Mouse (Mus musculus): Measurements from ENCODE around the gene Ramp1. TPM values are rescaled to one million over a fixed set of nuclear protein-coding genes. Genes with fewer than 3 reads are reported as not detected.

Ramp1 gene
- polyA plus RNA-seq, 1 experiment from 2014 or later, result 0.80 TPM

DNA sequence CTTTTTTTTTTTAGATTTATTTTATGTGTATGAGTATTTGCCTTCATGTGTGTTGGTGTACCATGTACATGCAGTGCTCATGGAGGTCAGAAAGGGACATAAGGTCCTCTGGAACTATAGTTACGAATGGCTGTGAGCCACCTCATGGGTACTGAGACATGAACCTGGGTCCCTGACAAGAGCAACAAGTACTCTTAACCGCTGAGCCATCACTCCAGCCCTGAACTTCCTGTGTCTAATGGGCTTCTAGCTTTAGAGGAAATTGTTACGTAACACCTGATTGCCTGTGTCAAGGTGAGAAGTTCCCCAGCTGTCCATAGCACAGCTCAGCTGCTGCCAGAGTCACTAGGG, 40.7 kb downstream of the Ramp1 start:
- Histone ChIP-seq H3K4me1 (no peaks in the 10 kb centered on the region), H3K4me2 (replicated peaks) (no peak overlapping the region), H3K27me3 (no peaks in the 10 kb centered on the region), H3K9ac (replicated peaks) (no peak overlapping the region), H3K9me3 (no peaks in the 10 kb centered on the region), H3K27ac (replicated peaks) (no peak overlapping the region), H3K4me3 (no peak overlapping the region), H3K36me3 (no peaks in the 10 kb centered on the region)
- 93% methylated on average over 3 of the region's 3 CpGs for WGBS
- no peak for ATAC-seq (ENCODE audit: low FRiP score, low read depth)

DNA sequence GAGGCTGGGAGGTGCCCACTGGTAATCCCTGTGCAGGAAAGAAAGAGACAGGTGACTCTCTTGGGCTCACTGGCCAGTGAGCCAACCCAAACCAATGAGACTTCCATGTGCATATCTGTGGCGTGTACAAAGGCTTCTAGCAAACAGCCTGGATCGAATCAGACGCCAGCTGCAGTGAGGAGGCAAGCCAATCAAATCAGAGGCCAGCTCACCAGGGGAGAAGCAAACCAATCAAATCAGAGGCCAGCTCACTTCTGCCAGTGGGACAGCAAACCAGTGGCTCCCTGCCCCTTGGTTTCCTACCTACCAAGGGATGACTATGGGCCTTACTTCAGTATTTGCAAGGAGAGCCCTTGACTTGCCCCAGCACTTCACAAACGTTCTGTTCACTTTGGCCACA, 46.9 kb downstream of the Ramp1 start:
- no peak overlapping the region for H3K9ac ChIP-seq (replicated peaks)
- no peaks in the 10 kb centered on the region for H3K27me3 ChIP-seq
- no peaks in the 10 kb centered on the region for H3K36me3 ChIP-seq
- no peak overlapping the region for H3K4me3 ChIP-seq
- H3K9me3 ChIP-seq, result no peaks in the 10 kb centered on the region
- WGBS, result 91% methylated on average over 4 of the region's 4 CpGs
- H3K27ac ChIP-seq (replicated peaks), result no peak overlapping the region
- H3K4me2 ChIP-seq (replicated peaks), result no peak overlapping the region
- H3K4me1 ChIP-seq, result no peaks in the 10 kb centered on the region
- ATAC-seq (ENCODE audit: low FRiP score, low read depth), result no peak

DNA sequence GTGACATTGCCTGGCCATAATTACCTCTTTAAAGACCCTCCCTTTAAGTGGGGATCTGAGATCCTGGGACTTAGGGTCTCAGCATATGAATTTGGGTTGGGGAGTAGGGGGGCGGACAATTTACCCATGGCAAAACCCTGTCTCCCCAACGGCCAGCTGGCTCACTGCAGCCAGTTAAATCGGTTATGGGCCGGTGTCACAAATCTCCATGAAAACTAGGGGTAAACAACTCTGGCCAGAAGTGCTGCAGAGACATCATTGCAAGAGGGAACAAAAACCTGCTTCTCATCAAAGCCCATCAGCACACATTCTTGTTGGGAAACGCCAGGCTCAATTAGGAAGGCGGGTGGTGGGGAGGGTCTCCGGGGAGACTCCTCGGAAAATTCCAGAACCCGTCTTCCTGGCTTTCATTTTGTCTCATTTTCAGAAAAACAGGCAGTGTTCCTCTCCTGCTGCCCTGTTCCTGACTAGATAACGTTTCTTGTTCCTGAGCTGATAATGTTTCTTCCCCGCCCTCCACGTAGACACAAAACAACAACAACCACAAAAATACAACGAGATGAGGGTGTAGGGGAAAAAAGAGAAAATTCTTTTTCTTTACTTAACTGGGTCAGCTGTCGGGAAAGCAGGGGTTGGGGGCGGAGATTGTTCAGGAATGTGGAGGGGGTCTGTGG, 47.9 kb downstream of the Ramp1 start:
- no peak for ATAC-seq (ENCODE audit: low FRiP score, low read depth)

DNA sequence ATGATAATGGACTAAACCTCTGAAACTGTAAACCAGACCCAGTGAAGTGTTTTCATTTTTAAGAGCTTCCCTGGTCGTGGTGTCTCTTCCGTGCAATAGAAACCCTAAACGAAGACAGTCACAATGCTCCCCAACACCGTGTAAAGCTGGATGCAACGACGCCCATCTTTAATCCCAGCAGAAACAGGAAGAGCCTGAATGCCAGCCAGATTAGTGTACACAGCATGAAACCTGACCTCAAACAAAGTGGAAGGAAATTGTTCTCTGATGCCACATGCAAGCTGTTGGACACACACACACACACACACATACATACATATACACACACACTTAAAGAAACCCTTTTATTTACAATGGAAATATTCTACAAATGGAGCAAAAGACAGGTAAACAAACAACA, 51.5 kb downstream of the Ramp1 start:
- no peak for ATAC-seq (ENCODE audit: low FRiP score, low read depth)
- H3K27me3 ChIP-seq, result no peaks in the 10 kb centered on the region
- no peak overlapping the region for H3K9ac ChIP-seq (replicated peaks)
- H3K4me3 ChIP-seq, result no peak overlapping the region
- H3K36me3 ChIP-seq, result no peaks in the 10 kb centered on the region
- H3K4me1 ChIP-seq, result no peaks in the 10 kb centered on the region
- 74% methylated on average over 6 of the region's 6 CpGs for WGBS
- H3K4me2 ChIP-seq (replicated peaks), result no peak overlapping the region
- no peak overlapping the region for H3K27ac ChIP-seq (replicated peaks)
- no peaks in the 10 kb centered on the region for H3K9me3 ChIP-seq

More for the DNA sequence above, 47.9 kb downstream of the Ramp1 start:
- Histone ChIP-seq H3K27me3 (no peaks in the 10 kb centered on the region), H3K4me1 (no peaks in the 10 kb centered on the region), H3K27ac (replicated peaks) (no peak overlapping the region), H3K9me3 (no peaks in the 10 kb centered on the region), H3K4me2 (replicated peaks) (no peak overlapping the region), H3K36me3 (no peaks in the 10 kb centered on the region), H3K4me3 (no peak overlapping the region), H3K9ac (replicated peaks) (no peak overlapping the region)
- 73% methylated on average over 15 of the region's 15 CpGs for WGBS

DNA sequence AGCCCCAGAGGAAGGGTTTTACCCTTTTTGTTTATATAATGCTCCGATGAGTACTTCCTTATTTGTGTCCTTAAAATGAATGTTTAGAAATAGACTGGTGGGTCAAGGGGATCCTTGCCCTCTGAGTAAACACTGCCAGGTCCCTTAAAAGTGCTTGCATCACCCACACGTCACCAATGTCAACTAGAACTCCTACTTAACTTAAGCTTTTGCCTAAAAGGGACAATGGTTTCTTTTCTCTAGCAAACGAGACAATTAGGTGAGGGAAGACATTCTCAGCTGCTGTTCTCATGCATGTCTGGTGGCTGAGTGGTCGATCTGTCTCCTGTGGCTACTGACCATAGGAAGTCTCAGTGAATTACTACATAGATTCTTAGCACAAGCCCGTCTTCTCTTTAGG, 52.3 kb downstream of the Ramp1 start:
- no peak overlapping the region for H3K4me3 ChIP-seq
- no peak for ATAC-seq (ENCODE audit: low FRiP score, low read depth)
- WGBS, result 55% methylated on average over 5 of the region's 5 CpGs

DNA sequence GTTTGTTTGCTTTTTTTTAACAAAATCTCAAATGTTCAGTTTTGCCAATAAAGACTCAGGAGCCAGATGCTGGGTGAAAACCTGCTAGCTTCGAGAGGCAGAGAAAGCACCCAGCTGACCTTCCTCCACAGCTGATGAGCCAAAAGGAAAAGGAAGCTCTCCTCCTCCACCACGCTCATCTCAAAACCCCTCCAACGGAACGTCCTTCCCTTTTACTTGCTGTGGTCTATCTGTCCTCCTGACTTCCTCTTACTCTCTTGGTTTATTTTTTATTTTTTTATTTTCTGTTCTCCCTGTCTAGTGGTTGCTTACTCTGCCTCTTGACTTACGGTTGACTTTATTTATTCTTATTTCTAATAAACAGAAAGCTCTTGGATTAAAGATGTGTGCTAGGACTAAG, 55.8 kb downstream of the Ramp1 start:
- no peak for ATAC-seq (ENCODE audit: low FRiP score, low read depth)
- H3K27me3 ChIP-seq, result no peaks in the 10 kb centered on the region
- no peak overlapping the region for H3K4me3 ChIP-seq
- H3K4me1 ChIP-seq, result no peaks in the 10 kb centered on the region
- no peaks in the 10 kb centered on the region for H3K36me3 ChIP-seq
- WGBS, result 83% methylated on average over 5 of the region's 5 CpGs
- no peak overlapping the region for H3K9ac ChIP-seq (replicated peaks)
- no peak overlapping the region for H3K27ac ChIP-seq (replicated peaks)
- H3K4me2 ChIP-seq (replicated peaks), result no peak overlapping the region
- no peaks in the 10 kb centered on the region for H3K9me3 ChIP-seq

More for the DNA sequence above, 52.3 kb downstream of the Ramp1 start:
- no peaks in the 10 kb centered on the region for H3K36me3 ChIP-seq
- H3K9ac ChIP-seq (replicated peaks), result no peak overlapping the region
- no peaks in the 10 kb centered on the region for H3K9me3 ChIP-seq
- no peak overlapping the region for H3K27ac ChIP-seq (replicated peaks)
- H3K4me1 ChIP-seq, result no peaks in the 10 kb centered on the region
- no peaks in the 10 kb centered on the region for H3K27me3 ChIP-seq
- H3K4me2 ChIP-seq (replicated peaks), result no peak overlapping the region

DNA sequence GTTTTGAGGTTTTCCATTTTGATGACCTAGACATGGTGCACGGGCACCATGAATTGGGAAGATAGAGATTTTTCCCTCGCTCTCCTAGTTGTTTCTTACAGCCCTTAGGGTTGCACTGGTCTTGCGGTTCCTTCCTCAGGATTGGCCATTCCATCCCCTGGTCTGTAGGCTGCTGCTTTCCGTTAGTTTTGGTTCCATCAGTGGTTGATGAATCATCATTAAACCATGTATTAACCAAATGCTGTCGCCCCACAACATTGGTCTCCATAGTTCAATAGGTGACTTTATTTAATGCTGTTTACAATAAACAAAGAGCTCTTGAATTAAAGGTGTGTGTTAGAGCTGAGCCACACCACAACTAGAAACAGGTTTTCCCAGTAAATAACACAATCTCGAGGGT, 58.1 kb downstream of the Ramp1 start:
- Histone ChIP-seq H3K9ac (replicated peaks) (no peak overlapping the region), H3K4me1 (no peaks in the 10 kb centered on the region), H3K9me3 (no peaks in the 10 kb centered on the region), H3K36me3 (no peaks in the 10 kb centered on the region), H3K4me3 (no peak overlapping the region), H3K4me2 (replicated peaks) (no peak overlapping the region), H3K27me3 (no peaks in the 10 kb centered on the region), H3K27ac (replicated peaks) (no peak overlapping the region)
- no peak for ATAC-seq (ENCODE audit: low FRiP score, low read depth)
- 85% methylated on average over 6 of the region's 6 CpGs for WGBS

DNA sequence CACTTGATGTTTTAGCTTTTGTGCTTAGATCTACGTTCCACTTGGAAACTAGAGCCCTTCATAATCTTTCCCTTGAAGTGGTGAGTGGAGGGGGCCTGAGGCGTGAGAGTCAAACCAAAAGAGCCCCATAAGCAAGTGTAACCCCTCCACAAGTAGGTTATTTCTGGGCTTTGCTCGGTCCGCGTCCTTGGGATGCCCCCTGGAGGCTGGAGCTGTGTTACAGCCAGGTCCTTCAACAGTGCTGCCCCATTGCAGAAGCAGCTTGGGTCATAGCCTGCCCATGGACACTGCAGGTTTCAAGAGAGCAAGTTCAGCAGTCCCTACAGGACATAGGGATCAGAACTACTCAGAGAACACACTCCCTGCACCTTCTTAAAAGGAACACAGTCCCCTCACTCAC, 59.5 kb downstream of the Ramp1 start:
- 12% methylated on average over 5 of the region's 5 CpGs for WGBS
- H3K9me3 ChIP-seq, result no peaks in the 10 kb centered on the region
- H3K4me3 ChIP-seq, result no peak overlapping the region
- H3K36me3 ChIP-seq, result no peaks in the 10 kb centered on the region
- H3K27ac ChIP-seq (replicated peaks), result no peak overlapping the region
- no peak overlapping the region for H3K9ac ChIP-seq (replicated peaks)
- ATAC-seq (ENCODE audit: low FRiP score, low read depth), result no peak
- no peak overlapping the region for H3K4me2 ChIP-seq (replicated peaks)
- H3K4me1 ChIP-seq, result no peaks in the 10 kb centered on the region
- no peaks in the 10 kb centered on the region for H3K27me3 ChIP-seq

DNA sequence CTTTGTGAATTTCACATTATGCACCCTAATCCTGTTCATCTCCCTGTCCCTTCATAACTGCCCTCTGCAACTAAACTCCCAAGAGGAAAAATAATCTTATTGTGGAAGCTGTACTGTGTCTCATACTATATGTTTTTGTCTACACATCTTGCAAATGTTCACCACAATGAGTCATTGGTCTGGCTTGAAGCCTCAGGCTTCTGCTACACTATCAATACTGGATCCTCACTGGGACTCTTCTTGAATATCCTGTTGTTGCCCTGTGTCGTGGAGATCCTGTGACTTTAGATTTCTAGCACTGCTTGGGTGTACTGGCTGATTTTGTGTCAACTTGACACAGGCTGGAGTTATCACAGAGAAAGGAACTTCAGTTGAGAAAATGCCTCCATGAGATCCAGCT, 60.2 kb downstream of the Ramp1 start:
- Histone ChIP-seq H3K36me3 (no peaks in the 10 kb centered on the region), H3K4me2 (replicated peaks) (no peak overlapping the region), H3K9ac (replicated peaks) (no peak overlapping the region), H3K4me1 (no peaks in the 10 kb centered on the region), H3K27ac (replicated peaks) (no peak overlapping the region), H3K4me3 (no peak overlapping the region), H3K9me3 (no peaks in the 10 kb centered on the region), H3K27me3 (no peaks in the 10 kb centered on the region)
- WGBS, result 74% methylated on average over 1 of the region's 1 CpGs
- no peak for ATAC-seq (ENCODE audit: low FRiP score, low read depth)

DNA sequence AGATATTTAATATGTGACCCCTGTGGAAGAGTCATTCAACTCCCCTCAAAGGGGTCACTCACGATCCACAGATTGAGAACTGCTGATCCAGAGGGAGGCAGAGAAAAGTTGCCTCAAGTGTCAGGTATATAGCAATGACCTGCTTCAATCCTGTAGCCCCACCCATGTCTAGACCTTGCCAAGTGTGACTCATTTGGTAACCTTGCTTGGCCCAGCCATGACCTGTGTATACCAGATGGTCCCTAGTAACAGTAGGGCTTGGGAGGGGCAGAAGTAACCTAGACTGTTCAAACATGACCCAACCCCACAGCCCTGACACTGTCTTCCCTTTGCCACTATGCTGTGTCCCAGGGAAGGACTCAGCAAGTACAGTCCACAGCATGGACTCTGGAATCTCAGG, 61.1 kb downstream of the Ramp1 start:
- Histone ChIP-seq H3K4me3 (no peak overlapping the region), H3K27ac (replicated peaks) (no peak overlapping the region), H3K9me3 (no peaks in the 10 kb centered on the region), H3K9ac (replicated peaks) (no peak overlapping the region), H3K36me3 (no peaks in the 10 kb centered on the region), H3K4me2 (replicated peaks) (no peak overlapping the region), H3K4me1 (no peaks in the 10 kb centered on the region), H3K27me3 (no peaks in the 10 kb centered on the region)
- WGBS, result 85% methylated on average over 1 of the region's 1 CpGs
- no peak for ATAC-seq (ENCODE audit: low FRiP score, low read depth)

DNA sequence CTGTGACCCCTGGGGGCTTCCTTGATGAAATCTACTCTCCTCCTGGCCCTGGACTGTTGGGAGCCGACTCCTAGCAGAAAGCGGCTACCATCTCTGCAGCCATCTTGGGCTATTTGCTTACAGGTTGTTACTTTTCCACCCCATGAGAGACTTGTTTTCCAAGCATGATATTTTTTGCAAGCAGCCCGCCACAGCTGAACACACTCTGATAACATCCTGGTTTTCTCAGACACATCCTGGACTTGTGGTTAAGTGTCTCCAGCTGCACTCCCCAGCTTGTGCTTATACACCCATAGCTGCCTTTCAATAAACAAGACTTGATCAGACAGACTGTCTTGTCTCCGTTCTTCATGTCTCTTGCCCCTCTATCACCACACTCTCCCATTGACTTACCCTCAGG, 61.6 kb downstream of the Ramp1 start:
- H3K27ac ChIP-seq (replicated peaks), result no peak overlapping the region
- H3K9ac ChIP-seq (replicated peaks), result no peak overlapping the region
- no peaks in the 10 kb centered on the region for H3K9me3 ChIP-seq
- H3K36me3 ChIP-seq, result no peaks in the 10 kb centered on the region
- H3K4me1 ChIP-seq, result no peaks in the 10 kb centered on the region
- 85% methylated on average over 4 of the region's 4 CpGs for WGBS
- H3K4me2 ChIP-seq (replicated peaks), result no peak overlapping the region
- no peak overlapping the region for H3K4me3 ChIP-seq
- no peaks in the 10 kb centered on the region for H3K27me3 ChIP-seq
- ATAC-seq (ENCODE audit: low FRiP score, low read depth), result no peak

DNA sequence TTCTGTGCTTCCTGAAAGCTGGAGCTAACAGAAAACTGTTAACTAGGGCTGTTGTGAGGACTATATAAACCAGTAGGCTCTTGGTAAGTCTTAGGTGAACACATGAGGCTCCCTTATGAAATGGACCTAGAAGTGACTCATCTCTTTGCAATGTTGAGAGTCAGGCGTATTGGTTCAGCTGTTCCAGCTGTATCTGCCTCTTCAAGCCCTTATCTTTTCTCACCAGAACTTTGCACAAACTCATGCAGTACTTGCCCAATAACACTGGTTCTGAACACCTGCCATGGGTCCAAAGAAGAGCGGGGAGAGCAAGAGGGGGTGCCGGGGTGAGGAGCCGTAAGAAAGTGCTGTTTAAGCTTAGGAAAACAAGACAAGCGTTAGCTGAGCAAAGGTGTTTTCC, 68.6 kb downstream of the Ramp1 start:
- no peak for ATAC-seq (ENCODE audit: low FRiP score, low read depth)
- Histone ChIP-seq H3K4me3 (no peak overlapping the region), H3K9ac (replicated peaks) (no peak overlapping the region), H3K36me3 (no peaks in the 10 kb centered on the region), H3K9me3 (no peaks in the 10 kb centered on the region), H3K27ac (replicated peaks) (no peak overlapping the region), H3K4me1 (peaks cover 26% of the 10 kb centered on the region), H3K27me3 (no peaks in the 10 kb centered on the region), H3K4me2 (replicated peaks) (no peak overlapping the region)
- WGBS, result 97% methylated on average over 5 of the region's 5 CpGs

DNA sequence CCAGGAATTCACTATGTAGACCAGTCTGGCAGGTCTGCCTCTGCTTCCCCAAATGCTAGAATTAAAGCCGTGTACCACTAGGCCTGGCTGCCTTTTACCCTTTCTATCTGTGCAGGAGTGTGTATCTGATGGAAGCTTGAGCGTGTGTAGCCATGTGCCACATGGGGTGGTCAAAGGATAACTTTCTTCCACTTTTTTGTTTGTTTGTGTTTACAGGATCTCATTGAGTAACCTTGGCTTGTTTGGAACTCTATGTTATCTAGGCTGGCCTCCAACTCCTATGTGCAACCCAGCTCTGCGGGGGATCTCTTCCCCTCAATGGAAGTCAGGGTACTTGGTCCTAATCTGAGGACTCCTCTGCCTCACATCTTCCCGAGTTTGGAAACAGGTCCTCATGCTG, 69.3 kb downstream of the Ramp1 start:
- Histone ChIP-seq H3K4me1 (peaks cover 26% of the 10 kb centered on the region), H3K4me3 (peak overlapping the region; percentile 100), H3K9me3 (no peaks in the 10 kb centered on the region), H3K4me2 (replicated peaks) (peak overlapping the region; percentile 80), H3K9ac (replicated peaks) (peak overlapping the region; percentile 72), H3K36me3 (no peaks in the 10 kb centered on the region), H3K27me3 (no peaks in the 10 kb centered on the region), H3K27ac (replicated peaks) (peak overlapping the region; percentile 76; the same call in 1 of the 2 replicates)
- no peak for ATAC-seq (ENCODE audit: low FRiP score, low read depth)
- WGBS, result 44% methylated on average over 4 of the region's 4 CpGs
